Mouse (Mus musculus) testis, adult 2 months (tissue): ENCODE measurements at regions not wholly inside any gene's neighbourhood (a gene's known extent, or its start where the extent isn't known, plus 50 kb on each side); places are given as distances from the start of the nearest gene placed in this dataset.
A peak's percentile ranks its signal among the peaks of the same experiment; 100 is the strongest.

Experiments
- H3K27ac ChIP-seq: fragments of 200-500 bp; 2 replicates; pipeline ENCODE4 v1.5.1; 2012; ENCODE audit warnings: low read depth, low read length; ENCODE audit not compliant: control insufficient read depth, insufficient read depth
- H3K27me3 ChIP-seq: fragments of 200-500 bp; 2 replicates; pipeline ENCODE4 v1.6.1; 2012; ENCODE audit warnings: mild to moderate bottlenecking, low read length, moderate library complexity; ENCODE audit not compliant: control insufficient read depth, insufficient read depth
- H3K36me3 ChIP-seq: fragments of 200-500 bp; 2 replicates; pipeline ENCODE4 v1.6.1; 2012; ENCODE audit warnings: mild to moderate bottlenecking, low read length; ENCODE audit not compliant: control insufficient read depth, insufficient read depth
- H3K4me1 ChIP-seq: fragments of 200-500 bp; 2 replicates; pipeline ENCODE4 v1.6.1; 2012; ENCODE audit warnings: low read length; ENCODE audit not compliant: control insufficient read depth, insufficient read depth
- H3K4me3 ChIP-seq: fragments of 200-500 bp; 2 replicates; pipeline ENCODE4 v1.5.1; 2012; ENCODE audit warnings: low read depth, mild to moderate bottlenecking, low read length, moderate library complexity, mixed read lengths; ENCODE audit not compliant: control insufficient read depth
- CTCF ChIP-seq: fragments of 200-500 bp; IDR thresholded peaks from 2 replicates; pipeline ENCODE4 v1.5.1; 2012; ENCODE audit warnings: low read depth, mild to moderate bottlenecking, inconsistent platforms, low read length, moderate library complexity; ENCODE audit not compliant: control insufficient read depth, insufficient read depth, insufficient replicate concordance
- POLR2A ChIP-seq: fragments of 200-500 bp; IDR thresholded peaks from 2 replicates; pipeline ENCODE4 v1.6.1; 2012; ENCODE audit warnings: low read depth, mild to moderate bottlenecking, inconsistent platforms, low read length, moderate library complexity; ENCODE audit not compliant: control insufficient read depth

- TF ChIP-seq CTCF (no peak), POLR2A (no peak)
These were observed 141.9 kb downstream of the Cryba4 start for GRCm38 (mm10) chr5:112110306-112110969.

GRCm38 (mm10) chr5:112120766-112121165, 131.6 kb downstream of the Cryba4 start:
- no peak overlapping the region for H3K27ac ChIP-seq
- TF ChIP-seq CTCF (no peak), POLR2A (no peak)
- H3K4me1 ChIP-seq: no peaks in the 10 kb centered on the region; the same call in 1 of the 2 replicates

More at GRCm38 (mm10) chr5:112110306-112110969, 141.9 kb downstream of the Cryba4 start:
- Histone ChIP-seq H3K36me3 (no peaks in the 10 kb centered on the region), H3K4me1 (peaks cover 10% of the 10 kb centered on the region), H3K4me3 (no peak overlapping the region), H3K27ac (no peak overlapping the region), H3K27me3 (no peaks in the 10 kb centered on the region)

GRCm38 (mm10) chr5:112121554-112121953, 130.8 kb downstream of the Cryba4 start:
- TF ChIP-seq POLR2A (no peak), CTCF (no peak)
- H3K27me3 ChIP-seq: no peaks in the 10 kb centered on the region
- H3K27ac ChIP-seq: no peak overlapping the region
- H3K4me1 ChIP-seq: no peaks in the 10 kb centered on the region; the same call in 1 of the 2 replicates
- no peak overlapping the region for H3K4me3 ChIP-seq
- H3K36me3 ChIP-seq: no peaks in the 10 kb centered on the region

More at GRCm38 (mm10) chr5:112120766-112121165, 131.6 kb downstream of the Cryba4 start:
- Histone ChIP-seq H3K27me3 (no peaks in the 10 kb centered on the region), H3K36me3 (no peaks in the 10 kb centered on the region), H3K4me3 (no peak overlapping the region)

GRCm38 (mm10) chr5:112122581-112122980, 129.7 kb downstream of the Cryba4 start:
- no peaks in the 10 kb centered on the region for H3K36me3 ChIP-seq
- H3K27me3 ChIP-seq: no peaks in the 10 kb centered on the region
- TF ChIP-seq CTCF (no peak), POLR2A (no peak)
- no peaks in the 10 kb centered on the region; the same call in 1 of the 2 replicates for H3K4me1 ChIP-seq
- no peak overlapping the region for H3K27ac ChIP-seq
- H3K4me3 ChIP-seq: no peak overlapping the region

GRCm38 (mm10) chr5:112127171-112127570, 125.1 kb downstream of the Cryba4 start:
- no peaks in the 10 kb centered on the region for H3K27me3 ChIP-seq
- no peak for TF ChIP-seq CTCF
- no peak for TF ChIP-seq POLR2A
- H3K4me1 ChIP-seq: no peaks in the 10 kb centered on the region
- no peak overlapping the region for H3K4me3 ChIP-seq
- H3K36me3 ChIP-seq: no peaks in the 10 kb centered on the region
- peak overlapping the region; percentile 45 for H3K27ac ChIP-seq

- no peak overlapping the region for H3K27ac ChIP-seq
- no peak for TF ChIP-seq POLR2A
- H3K4me1 ChIP-seq: no peaks in the 10 kb centered on the region; the same call in 1 of the 2 replicates
- no peaks in the 10 kb centered on the region for H3K27me3 ChIP-seq
- H3K36me3 ChIP-seq: no peaks in the 10 kb centered on the region
- no peak overlapping the region for H3K4me3 ChIP-seq
These were observed 119.6 kb downstream of the Cryba4 start for GRCm38 (mm10) chr5:112132746-112133145.

GRCm38 (mm10) chr5:112133688-112134573, 118.4 kb downstream of the Cryba4 start:
- no peaks in the 10 kb centered on the region for H3K27me3 ChIP-seq

More at GRCm38 (mm10) chr5:112133688-112134573, 118.4 kb downstream of the Cryba4 start:
- TF ChIP-seq POLR2A: no peak
- no peak for TF ChIP-seq CTCF
- Histone ChIP-seq H3K4me3 (no peak overlapping the region), H3K36me3 (no peaks in the 10 kb centered on the region), H3K27ac (no peak overlapping the region), H3K4me1 (no peaks in the 10 kb centered on the region; the same call in 1 of the 2 replicates)
